ENCODE assay signal across 13 mouse cellular contexts in genomic region chr2:64244804-64245203, GRCm38 (mm10).
"Had no signal": no experiment of that assay in that cellular context is flagged by ENCODE, and none has a peak within 500 bp of the region (broad histone marks: within the 10 kb centered on the region; RNA-seq: fewer than 3 reads in every experiment).

No protein-coding gene starts in this region.

- H3K4me3 ChIP-seq: layer of hippocampus, adult 2 months; limb, embryonic 10.5 days; liver, embryonic 15.5 days; neural tube, embryonic 13.5 days had no signal

- H3K9ac ChIP-seq: liver, embryonic 15.5 days; neural tube, embryonic 13.5 days had no signal

- H3K36me3 ChIP-seq: limb, embryonic 10.5 days; liver, embryonic 15.5 days; neural tube, embryonic 13.5 days had no signal

- H3K4me2 ChIP-seq: liver, embryonic 11.5 days; liver, embryonic 15.5 days; neural tube, embryonic 13.5 days had no signal

- ATAC-seq: lung, postnatal 0 days had no signal

- H3K4me1 ChIP-seq: limb, embryonic 10.5 days; liver, embryonic 15.5 days; neural tube, embryonic 13.5 days had no signal

- DNase-seq: kidney, adult 18-20 months; kidney, postnatal 10 days; kidney, postnatal 4 days; lung, adult 2 months; lung, postnatal 36 days; thymus, postnatal 4 days had no signal

- H3K9me3 ChIP-seq: limb, embryonic 10.5 days; liver, embryonic 15.5 days; neural tube, embryonic 13.5 days had no signal

- H3K27me3 ChIP-seq: liver, embryonic 15.5 days; neural tube, embryonic 13.5 days had no signal

- H3K27ac ChIP-seq: layer of hippocampus, adult 2 months; limb, embryonic 10.5 days; liver, embryonic 15.5 days; neural tube, embryonic 13.5 days; stomach, postnatal 0 days had no signal
